Mouse (Mus musculus): ENCODE measurements around the gene Nedd8. TPM values are rescaled to one million over a fixed set of nuclear protein-coding genes. Genes with fewer than 3 reads are reported as not detected.

Nedd8 gene
- polyA plus RNA-seq, 1 experiment from 2014 or later, result 594 TPM

- H3K27me3 ChIP-seq, result no peaks in the 10 kb centered on the region
- WGBS, result 81% methylated on average over 6 of the region's 6 CpGs
- peaks cover under 1% of the 10 kb centered on the region; the same call in 1 of the 2 replicates for H3K4me1 ChIP-seq (replicated peaks)
- peaks cover 19% of the 10 kb centered on the region for H3K36me3 ChIP-seq
- no peaks in the 10 kb centered on the region for H3K9me3 ChIP-seq
- ATAC-seq (ENCODE audit: insufficient number of reproducible peaks, insufficient read depth, low FRiP score, low TSS enrichment, low read depth), result no peak
- H3K4me2 ChIP-seq, result no peak overlapping the region
- H3K4me3 ChIP-seq (replicated peaks), result no peak overlapping the region
- H3K9ac ChIP-seq (replicated peaks), result no peak overlapping the region
- H3K27ac ChIP-seq, result no peak overlapping the region
These were observed 58.6 kb downstream of the Nedd8 start for GRCm38 (mm10) chr14:55613346-55613745.

Other genes with a start within 250 kb of the Nedd8 start
- 83.2 and 86.9 TPM in 2 replicates for gene Dhrs4, start 193.4 kb downstream of the Nedd8 start, polyA plus RNA-seq (2016; fragmentation: Nextera tagmentation; extraction: Ambion mirVana)
- gene Carmil3, start 181.5 kb downstream of the Nedd8 start, polyA plus RNA-seq (2016; fragmentation: Nextera tagmentation; extraction: Ambion mirVana), result 3.7 and 5.1 TPM in 2 replicates
- 0.32 and 0.35 TPM in 2 replicates for gene Cpne6, start 161.7 kb downstream of the Nedd8 start, polyA plus RNA-seq (2016; fragmentation: Nextera tagmentation; extraction: Ambion mirVana)
- not detected in 2 replicates for gene Nrl, start 147.1 kb downstream of the Nedd8 start, polyA plus RNA-seq (2016; fragmentation: Nextera tagmentation; extraction: Ambion mirVana)
- gene Pck2, start 131.9 kb downstream of the Nedd8 start, polyA plus RNA-seq (2016; fragmentation: Nextera tagmentation; extraction: Ambion mirVana), result 33.2 and 35.4 TPM in 2 replicates
- gene Dcaf11, start 112.1 kb downstream of the Nedd8 start, polyA plus RNA-seq (2016; fragmentation: Nextera tagmentation; extraction: Ambion mirVana), result 65.5 and 69.7 TPM in 2 replicates
- 1.1 TPM in 1 of 2 replicates, not detected in the other for gene A730061H03Rik, start 111.7 kb downstream of the Nedd8 start, polyA plus RNA-seq (2016; fragmentation: Nextera tagmentation; extraction: Ambion mirVana)
- gene Fitm1, start 96.5 kb downstream of the Nedd8 start, polyA plus RNA-seq (2016; fragmentation: Nextera tagmentation; extraction: Ambion mirVana), result 16.0 and 16.1 TPM in 2 replicates
- 142 and 151 TPM in 2 replicates for gene Psme1, start 94.0 kb downstream of the Nedd8 start, polyA plus RNA-seq (2016; fragmentation: Nextera tagmentation; extraction: Ambion mirVana)
- gene Emc9, start 86.8 kb downstream of the Nedd8 start, polyA plus RNA-seq (2016; fragmentation: Nextera tagmentation; extraction: Ambion mirVana), result 3.7 and 4.0 TPM in 2 replicates
- gene Psme2, start 81.0 kb downstream of the Nedd8 start, polyA plus RNA-seq (2016; fragmentation: Nextera tagmentation; extraction: Ambion mirVana), result 210 and 260 TPM in 2 replicates
- gene Rnf31, start 80.4 kb downstream of the Nedd8 start, polyA plus RNA-seq (2016; fragmentation: Nextera tagmentation; extraction: Ambion mirVana), result 19.9 and 22.4 TPM in 2 replicates
- 9.2 and 9.6 TPM in 2 replicates for gene Irf9, start 68.6 kb downstream of the Nedd8 start, polyA plus RNA-seq (2016; fragmentation: Nextera tagmentation; extraction: Ambion mirVana)
- gene Rec8, start 54.1 kb downstream of the Nedd8 start, polyA plus RNA-seq (2016; fragmentation: Nextera tagmentation; extraction: Ambion mirVana), result 10.0 and 12.2 TPM in 2 replicates
- 78.9 and 100 TPM in 2 replicates for gene Ipo4, start 36.2 kb downstream of the Nedd8 start, polyA plus RNA-seq (2016; fragmentation: Nextera tagmentation; extraction: Ambion mirVana)
- gene Gm49378, start 34.2 kb downstream of the Nedd8 start, polyA plus RNA-seq (2016; fragmentation: Nextera tagmentation; extraction: Ambion mirVana), result 2.7 and 3.1 TPM in 2 replicates
- 96.1 and 96.7 TPM in 2 replicates for gene Tm9sf1, start 28.3 kb downstream of the Nedd8 start, polyA plus RNA-seq (2016; fragmentation: Nextera tagmentation; extraction: Ambion mirVana)
- 0.70 and 1.0 TPM in 2 replicates for gene Tssk4, start 21.9 kb downstream of the Nedd8 start, polyA plus RNA-seq (2016; fragmentation: Nextera tagmentation; extraction: Ambion mirVana)
- gene Mdp1, start 11.6 kb downstream of the Nedd8 start, polyA plus RNA-seq (2016; fragmentation: Nextera tagmentation; extraction: Ambion mirVana), result 63.0 and 68.8 TPM in 2 replicates
- 67.6 and 74.2 TPM in 2 replicates for gene Gmpr2, start 183 bp downstream of the Nedd8 start, polyA plus RNA-seq (2016; fragmentation: Nextera tagmentation; extraction: Ambion mirVana)
- gene Tinf2, start 9.7 kb upstream of the Nedd8 start, polyA plus RNA-seq (2016; fragmentation: Nextera tagmentation; extraction: Ambion mirVana), result 57.1 and 58.3 TPM in 2 replicates
- 2.0 and 2.7 TPM in 2 replicates for gene Tgm1, start 41.8 kb upstream of the Nedd8 start, polyA plus RNA-seq (2016; fragmentation: Nextera tagmentation; extraction: Ambion mirVana)
- 27.3 and 29.0 TPM in 2 replicates for gene Rabggta, start 50.1 kb upstream of the Nedd8 start, polyA plus RNA-seq (2016; fragmentation: Nextera tagmentation; extraction: Ambion mirVana)
- 72.5 and 82.6 TPM in 2 replicates for gene Dhrs1, start 73.6 kb upstream of the Nedd8 start, polyA plus RNA-seq (2016; fragmentation: Nextera tagmentation; extraction: Ambion mirVana)
- gene Nop9, start 73.6 kb upstream of the Nedd8 start, polyA plus RNA-seq (2016; fragmentation: Nextera tagmentation; extraction: Ambion mirVana), result 52.0 and 53.0 TPM in 2 replicates
- gene Cideb, start 86.3 kb upstream of the Nedd8 start, polyA plus RNA-seq (2016; fragmentation: Nextera tagmentation; extraction: Ambion mirVana), result 0.60 TPM in 1 of 2 replicates, not detected in the other
- 0.58 and 0.73 TPM in 2 replicates for gene Ltb4r2, start 89.3 kb upstream of the Nedd8 start, polyA plus RNA-seq (2016; fragmentation: Nextera tagmentation; extraction: Ambion mirVana)
- gene Ltb4r1, start 93.8 kb upstream of the Nedd8 start, polyA plus RNA-seq (2016; fragmentation: Nextera tagmentation; extraction: Ambion mirVana), result 0.26 and 0.68 TPM in 2 replicates
- 17.7 and 19.9 TPM in 2 replicates for gene Adcy4, start 112.0 kb upstream of the Nedd8 start, polyA plus RNA-seq (2016; fragmentation: Nextera tagmentation; extraction: Ambion mirVana)
- gene Ripk3, start 116.7 kb upstream of the Nedd8 start, polyA plus RNA-seq (2016; fragmentation: Nextera tagmentation; extraction: Ambion mirVana), result 25.2 and 36.4 TPM in 2 replicates
- 147 and 151 TPM in 2 replicates for gene Nfatc4, start 151.0 kb upstream of the Nedd8 start, polyA plus RNA-seq (2016; fragmentation: Nextera tagmentation; extraction: Ambion mirVana)
- 38.9 and 46.0 TPM in 2 replicates for gene Nynrin, start 181.9 kb upstream of the Nedd8 start, polyA plus RNA-seq (2016; fragmentation: Nextera tagmentation; extraction: Ambion mirVana)
- gene Cbln3, start 212.3 kb upstream of the Nedd8 start, polyA plus RNA-seq (2016; fragmentation: Nextera tagmentation; extraction: Ambion mirVana), result 0.20 and 0.21 TPM in 2 replicates
- gene Khnyn, start 212.8 kb upstream of the Nedd8 start, polyA plus RNA-seq (2016; fragmentation: Nextera tagmentation; extraction: Ambion mirVana), result 36.9 and 38.8 TPM in 2 replicates
- gene Sdr39u1, start 228.2 kb upstream of the Nedd8 start, polyA plus RNA-seq (2016; fragmentation: Nextera tagmentation; extraction: Ambion mirVana), result 81.7 and 86.3 TPM in 2 replicates

Data from limb, embryonic 12.5 days (tissue).